Mouse (Mus musculus) testis, adult 2 months (tissue): ENCODE results near the gene Atxn1.

Experiments
- CTCF ChIP-seq: fragments of 200-500 bp; IDR thresholded peaks from 2 replicates; pipeline ENCODE4 v1.5.1; 2012; ENCODE audit warnings: low read depth, mild to moderate bottlenecking, inconsistent platforms, low read length, moderate library complexity; ENCODE audit not compliant: control insufficient read depth, insufficient read depth, insufficient replicate concordance
- POLR2A ChIP-seq: fragments of 200-500 bp; IDR thresholded peaks from 2 replicates; pipeline ENCODE4 v1.6.1; 2012; ENCODE audit warnings: low read depth, mild to moderate bottlenecking, inconsistent platforms, low read length, moderate library complexity; ENCODE audit not compliant: control insufficient read depth

GRCm38 (mm10) chr13:45608593-45608992 lies 356.2 kb downstream of the Atxn1 start:
- TF ChIP-seq CTCF = no peak
- no peak for TF ChIP-seq POLR2A
